Mouse (Mus musculus) midbrain, postnatal 0 days (tissue): ENCODE results near the gene Vti1a. TPM values are rescaled to one million over a fixed set of nuclear protein-coding genes. Genes with fewer than 3 reads are reported as not detected.

Experiments
- ATAC-seq: fragments of 200-750 bp; cut with Nextera tagmentation; 2 replicates; pipeline ENCODE4 v1.8.0; 2017; ENCODE audit warnings: moderate number of reproducible peaks, mild to moderate bottlenecking, moderate TSS enrichment, moderate library complexity; ENCODE audit not compliant: low FRiP score
- DNase-seq: peaks from one replicate; pipeline ENCODE4 v3.0.0-alpha.2; 2015; ENCODE audit warnings: low spot score
- H3K27ac ChIP-seq: fragments of 300-500 bp; sonication (generic); 2 replicates; pipeline ENCODE4 v1.5.1; 2014; ENCODE audit warnings: low read depth, mild to moderate bottlenecking, low read length, mixed read lengths
- H3K27me3 ChIP-seq: fragments of 300-500 bp; sonication (generic); 2 replicates; pipeline ENCODE4 v1.6.1; 2014; ENCODE audit warnings: low read length, control low read depth, mixed read lengths; ENCODE audit not compliant: insufficient read depth
- H3K36me3 ChIP-seq: fragments of 300-500 bp; sonication (generic); 2 replicates; pipeline ENCODE4 v1.6.1; 2014; ENCODE audit warnings: low read length, control low read depth, mixed read lengths; ENCODE audit not compliant: insufficient read depth
- H3K4me1 ChIP-seq: fragments of 300-500 bp; sonication (generic); 2 replicates; pipeline ENCODE4 v1.6.1; 2014; ENCODE audit warnings: mild to moderate bottlenecking, control low read depth, antibody characterized with exemption, low read length, mixed read lengths; ENCODE audit not compliant: insufficient read depth
- H3K4me2 ChIP-seq: fragments of 300-500 bp; sonication (generic); 2 replicates; pipeline ENCODE4 v1.6.1; 2014; ENCODE audit warnings: low read depth, mild to moderate bottlenecking, low read length, mixed read lengths; ENCODE audit not compliant: poor library complexity, severe bottlenecking
- H3K4me3 ChIP-seq: fragments of 300-500 bp; sonication (generic); 2 replicates; pipeline ENCODE4 v1.5.1; 2014; ENCODE audit warnings: low read depth, mild to moderate bottlenecking, low read length, moderate library complexity
- H3K9ac ChIP-seq: fragments of 300-500 bp; sonication (generic); replicated peaks from 2 replicates; pipeline ENCODE4 v1.6.1; 2014; ENCODE audit warnings: mild to moderate bottlenecking, low read length, moderate library complexity, mixed read lengths; ENCODE audit not compliant: poor library complexity, severe bottlenecking
- H3K9me3 ChIP-seq: fragments of 300-500 bp; sonication (generic); 2 replicates; pipeline ENCODE4 v1.6.1; 2016; ENCODE audit warnings: low read length, control low read depth
- CTCF ChIP-seq: IDR thresholded peaks from 2 replicates; pipeline ENCODE4 v1.5.1; 2016; ENCODE audit warnings: antibody characterized with exemption, mild to moderate bottlenecking
- WGBS: fragments of 180-500 bp; shearing (Covaris S2); extraction: QIAGEN DNeasy Blood & Tissue Kit; methylation state at CpG from one replicate; pipeline ENCODE4 v1.1.7; 2014; 5-methylcytosine and 5-hydroxymethylcytosine counted together
- polyA plus RNA-seq: library from polyadenylated mRNA; unstranded; fragments of >200 nt; fragmentation: Nextera tagmentation; extraction: Ambion mirVana; gene quantifications from 2 replicates; pipeline ENCODE4 v1.2.1, GENCODE M21; 2015
- total RNA-seq: library from RNA; depleted of rRNA; stranded (reverse); fragments of >200 nt; gene quantifications from 2 replicates; pipeline ENCODE4 v1.2.3, GENCODE M21; 2014

Vti1a gene
- total and polyA plus RNA-seq, 2 experiments from 2014 or later: 34.2 to 43.2 TPM

DNA sequence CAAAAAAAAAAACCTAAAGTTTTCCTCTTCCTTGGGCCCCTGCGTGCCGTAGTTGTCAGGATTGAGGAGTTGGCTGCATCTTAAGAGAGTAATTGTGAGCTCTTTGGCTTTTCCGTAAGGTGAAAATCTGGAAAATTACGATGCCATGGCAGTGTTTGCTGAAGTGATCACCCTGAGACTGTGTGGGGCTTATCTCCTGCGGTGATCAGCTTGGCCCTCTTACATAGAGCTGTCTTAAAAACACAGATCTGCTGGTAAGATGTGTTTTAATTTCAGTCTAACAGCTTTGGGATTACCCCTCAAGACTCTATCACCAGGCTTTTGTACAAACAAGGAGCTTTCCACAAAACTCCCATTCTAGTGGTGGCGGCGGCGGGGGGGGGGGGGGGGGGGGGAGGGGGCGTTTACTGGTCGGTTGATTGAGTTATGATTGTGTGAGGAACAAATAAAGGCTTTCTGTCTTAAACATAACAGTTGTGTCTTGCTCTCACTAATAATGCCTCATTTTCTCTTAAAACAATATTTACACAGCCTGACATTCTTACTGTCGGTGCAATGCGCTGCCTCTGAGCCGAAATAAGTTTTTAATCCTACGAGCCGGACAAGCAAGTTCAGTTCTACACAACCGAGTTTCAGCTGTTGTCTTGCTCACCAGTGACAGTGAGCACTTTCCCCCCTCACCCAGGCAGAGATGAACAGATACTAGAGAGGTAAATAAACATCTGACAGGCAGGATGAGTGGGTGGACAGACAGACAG is 267.0 kb downstream of the Vti1a start:
- Histone ChIP-seq H3K4me1 (peaks cover 6% of the 10 kb centered on the region; the same call in 1 of the 2 replicates), H3K4me2 (no peak overlapping the region), H3K9ac (no peak overlapping the region), H3K36me3 (no peaks in the 10 kb centered on the region), H3K9me3 (no peaks in the 10 kb centered on the region), H3K27ac (no peak overlapping the region), H3K27me3 (no peaks in the 10 kb centered on the region), H3K4me3 (no peak overlapping the region)
- ATAC-seq (no peak), DNase-seq (no peak)
- no peak for TF ChIP-seq CTCF
- 38% methylated on average over 14 of the region's 16 CpGs for WGBS

DNA sequence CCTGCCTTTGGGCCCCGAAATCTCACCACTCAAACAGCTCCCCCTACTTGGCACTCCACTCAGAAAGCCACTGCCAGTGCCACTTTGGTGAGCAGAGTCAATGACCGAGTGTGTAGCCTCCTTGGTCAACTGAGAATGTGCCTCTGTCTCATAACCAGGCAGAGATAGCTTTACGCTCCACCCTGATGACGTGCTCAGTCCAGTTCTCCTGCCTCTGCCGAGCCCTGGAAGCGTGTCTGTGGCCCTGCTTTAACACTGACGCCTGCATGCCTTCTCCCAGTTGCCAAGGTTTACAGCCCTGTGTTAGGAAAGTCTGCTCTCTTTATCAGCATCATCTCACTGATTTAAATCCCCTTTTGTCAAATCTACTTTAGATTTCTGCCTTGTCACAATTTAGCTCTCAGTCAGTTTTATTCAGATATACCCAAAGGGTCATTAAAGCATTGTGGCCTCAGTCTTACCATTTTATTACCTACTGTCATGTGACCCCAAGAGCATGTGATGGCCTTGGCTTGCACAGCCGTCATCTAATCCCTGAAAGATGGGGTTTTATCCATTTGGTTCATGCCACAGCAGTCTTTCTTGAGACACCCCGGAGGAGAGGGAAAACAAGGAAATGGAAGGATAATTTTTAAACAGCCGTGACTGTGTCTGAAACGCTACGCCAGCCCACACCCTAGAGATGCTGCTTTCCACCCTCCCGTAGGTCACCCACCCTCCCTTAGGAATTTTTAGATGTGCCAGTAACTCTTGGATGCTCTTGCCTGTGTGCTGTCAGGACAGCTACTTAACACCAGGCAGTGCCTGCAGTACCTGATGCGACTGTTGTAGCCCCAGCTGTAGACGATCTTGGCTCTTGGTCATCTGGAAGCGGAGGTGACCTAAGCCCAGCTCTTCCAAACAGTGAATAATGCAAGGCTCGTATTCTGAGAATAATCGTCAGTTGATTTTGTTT is 269.5 kb downstream of the Vti1a start:
- no peak overlapping the region for H3K4me3 ChIP-seq
- 73% methylated on average over 18 of the region's 18 CpGs for WGBS

DNA sequence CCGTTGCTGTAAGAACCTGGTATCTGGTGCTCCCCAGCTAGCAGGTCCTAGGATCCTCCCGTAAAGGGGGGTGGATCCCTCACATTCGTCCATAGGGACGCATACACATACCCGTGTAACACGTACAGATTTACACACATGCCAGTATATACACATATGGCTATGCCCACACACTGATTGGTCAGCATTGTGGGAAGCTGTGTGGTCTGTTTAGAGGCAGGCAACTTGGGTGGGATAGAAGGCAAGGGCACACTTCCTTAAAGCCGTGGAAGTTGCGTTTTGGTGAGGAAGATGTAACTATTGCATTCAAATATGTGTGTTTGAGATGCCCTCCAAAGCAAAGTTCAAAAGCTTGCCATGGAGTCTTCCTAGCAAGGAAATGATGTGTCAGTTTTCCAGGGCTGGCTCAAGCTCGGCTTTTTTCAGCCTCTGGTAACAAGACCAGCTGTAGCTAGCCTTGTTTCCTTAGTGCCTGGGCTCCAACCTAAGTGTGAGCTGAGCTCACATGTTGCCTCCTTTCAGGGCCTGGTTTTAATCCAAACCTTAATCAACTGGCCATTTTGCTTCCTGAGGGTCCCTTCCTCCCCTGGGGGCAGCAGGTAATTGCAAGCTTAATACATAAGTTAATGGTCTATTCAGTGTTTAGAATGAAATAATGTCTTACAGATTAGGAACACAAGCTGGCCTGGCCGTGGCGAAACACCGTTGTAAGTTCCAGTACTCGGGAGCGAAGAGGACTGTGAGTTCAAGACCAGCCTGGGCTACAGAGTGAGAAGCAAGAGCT is 271.7 kb downstream of the Vti1a start:
- H3K36me3 ChIP-seq: no peaks in the 10 kb centered on the region
- 85% methylated on average over 14 of the region's 14 CpGs for WGBS
- DNase-seq (no peak), ATAC-seq (no peak)
- no peak overlapping the region for H3K27ac ChIP-seq
- TF ChIP-seq CTCF: no peak
- H3K9ac ChIP-seq: no peak overlapping the region
- H3K27me3 ChIP-seq: no peaks in the 10 kb centered on the region
- no peak overlapping the region for H3K4me3 ChIP-seq
- H3K4me1 ChIP-seq: no peaks in the 10 kb centered on the region
- H3K4me2 ChIP-seq: no peak overlapping the region
- H3K9me3 ChIP-seq: no peaks in the 10 kb centered on the region

More for the DNA sequence above, 269.5 kb downstream of the Vti1a start:
- DNase-seq (no peak), ATAC-seq (no peak)
- H3K9me3 ChIP-seq: no peaks in the 10 kb centered on the region
- H3K4me1 ChIP-seq: no peaks in the 10 kb centered on the region
- no peaks in the 10 kb centered on the region for H3K27me3 ChIP-seq
- H3K36me3 ChIP-seq: no peaks in the 10 kb centered on the region
- H3K27ac ChIP-seq: no peak overlapping the region
- H3K4me2 ChIP-seq: no peak overlapping the region
- TF ChIP-seq CTCF: no peak
- no peak overlapping the region for H3K9ac ChIP-seq

GRCm38 (mm10) chr19:55588948-55589896 is 273.1 kb downstream of the Vti1a start:
- no peak for ATAC-seq

More at GRCm38 (mm10) chr19:55588948-55589896, 273.1 kb downstream of the Vti1a start:
- WGBS: 41% methylated on average over 16 of the region's 16 CpGs
- H3K27me3 ChIP-seq: no peaks in the 10 kb centered on the region
- DNase-seq: peak; percentile 31
- no peaks in the 10 kb centered on the region for H3K9me3 ChIP-seq
- H3K9ac ChIP-seq: no peak overlapping the region
- no peak overlapping the region for H3K4me2 ChIP-seq
- H3K4me3 ChIP-seq: no peak overlapping the region
- no peak overlapping the region for H3K27ac ChIP-seq
- no peak for TF ChIP-seq CTCF
- H3K4me1 ChIP-seq: no peaks in the 10 kb centered on the region; the same call in 1 of the 2 replicates
- no peaks in the 10 kb centered on the region for H3K36me3 ChIP-seq
